Mouse (Mus musculus) liver, adult 2 months (tissue): ENCODE data around the gene Agr2.

Source experiments
- CTCF ChIP-seq: fragments of 200-500 bp; IDR thresholded peaks from 2 replicates; pipeline ENCODE4 v1.5.1; 2011; ENCODE audit warnings: low read depth, low read length, control low read depth
- POLR2A ChIP-seq: fragments of 200-500 bp; IDR thresholded peaks from 2 replicates; pipeline ENCODE4 v1.6.1; 2011; ENCODE audit warnings: low read length, control low read depth; ENCODE audit not compliant: insufficient read depth; ENCODE audit errors: extremely low read depth

GRCm38 (mm10) chr12:36028968-36029645 lies 36.4 kb downstream of the Agr2 start:
- TF ChIP-seq CTCF (no peak), POLR2A (no peak)
